Mouse (Mus musculus) kidney, postnatal 0 days (tissue): Measurements from ENCODE around the gene H2-D1. TPM values are rescaled to one million over a fixed set of nuclear protein-coding genes. Genes with fewer than 3 reads are reported as not detected.
A peak's percentile ranks its signal among the peaks of the same experiment; 100 is the strongest.

Experiments used
- ATAC-seq: fragments of 200-750 bp; cut with Nextera tagmentation; replicated peaks from 2 replicates; pipeline ENCODE4 v1.8.0; 2017; ENCODE audit warnings: low read depth, moderate number of reproducible peaks, moderate TSS enrichment, moderate library complexity; ENCODE audit not compliant: low FRiP score
- DNase-seq: peaks from one replicate; pipeline ENCODE4 v3.0.0-alpha.2; 2016; ENCODE audit warnings: low spot score
- H3K27ac ChIP-seq: fragments of 300-500 bp; sonication (generic); 2 replicates; pipeline ENCODE4 v1.5.1; 2014; ENCODE audit warnings: mild to moderate bottlenecking
- H3K27me3 ChIP-seq: fragments of 300-500 bp; sonication (generic); 2 replicates; pipeline ENCODE4 v1.6.1; 2014; ENCODE audit warnings: low read length, mixed read lengths; ENCODE audit not compliant: insufficient read depth
- H3K36me3 ChIP-seq: fragments of 300-500 bp; sonication (generic); 2 replicates; pipeline ENCODE4 v1.6.1; 2014; ENCODE audit warnings: low read length, mixed read lengths; ENCODE audit not compliant: insufficient read depth
- H3K4me1 ChIP-seq: fragments of 300-500 bp; sonication (generic); replicated peaks from 2 replicates; pipeline ENCODE4 v1.6.1; 2014; ENCODE audit warnings: antibody characterized with exemption, low read length, mixed read lengths; ENCODE audit not compliant: insufficient read depth
- H3K4me2 ChIP-seq: fragments of 300-500 bp; sonication (generic); 2 replicates; pipeline ENCODE4 v1.6.1; 2014; ENCODE audit warnings: mild to moderate bottlenecking, low read length, moderate library complexity, mixed read lengths
- H3K4me3 ChIP-seq: fragments of 300-500 bp; sonication (generic); replicated peaks from 2 replicates; pipeline ENCODE4 v1.5.1; 2014; ENCODE audit warnings: low read depth, low read length
- H3K9ac ChIP-seq: fragments of 300-500 bp; sonication (generic); 2 replicates; pipeline ENCODE4 v1.6.1; 2014; ENCODE audit warnings: low read depth, low read length
- H3K9me3 ChIP-seq: fragments of 300-500 bp; sonication (generic); replicated peaks from 2 replicates; pipeline ENCODE4 v1.6.1; 2016; ENCODE audit warnings: low read length, inconsistent platforms, mixed read lengths
- CTCF ChIP-seq: IDR thresholded peaks from 2 replicates; pipeline ENCODE4 v1.5.1; 2016; ENCODE audit warnings: antibody characterized with exemption, low read depth, mild to moderate bottlenecking, moderate library complexity
- WGBS: fragments of 180-500 bp; shearing (Covaris S2); extraction: QIAGEN DNeasy Blood & Tissue Kit; methylation state at CpG from one replicate; pipeline ENCODE4 v1.1.7; 2014; 5-methylcytosine and 5-hydroxymethylcytosine counted together
- polyA plus RNA-seq: library from polyadenylated mRNA; unstranded; fragments of >200 nt; fragmentation: Nextera tagmentation; extraction: Ambion mirVana; gene quantifications from 2 replicates; pipeline ENCODE4 v1.2.1, GENCODE M21; 2015

Gene H2-D1
- polyA plus RNA-seq, 1 experiment from 2014 or later: 111 TPM

DNA sequence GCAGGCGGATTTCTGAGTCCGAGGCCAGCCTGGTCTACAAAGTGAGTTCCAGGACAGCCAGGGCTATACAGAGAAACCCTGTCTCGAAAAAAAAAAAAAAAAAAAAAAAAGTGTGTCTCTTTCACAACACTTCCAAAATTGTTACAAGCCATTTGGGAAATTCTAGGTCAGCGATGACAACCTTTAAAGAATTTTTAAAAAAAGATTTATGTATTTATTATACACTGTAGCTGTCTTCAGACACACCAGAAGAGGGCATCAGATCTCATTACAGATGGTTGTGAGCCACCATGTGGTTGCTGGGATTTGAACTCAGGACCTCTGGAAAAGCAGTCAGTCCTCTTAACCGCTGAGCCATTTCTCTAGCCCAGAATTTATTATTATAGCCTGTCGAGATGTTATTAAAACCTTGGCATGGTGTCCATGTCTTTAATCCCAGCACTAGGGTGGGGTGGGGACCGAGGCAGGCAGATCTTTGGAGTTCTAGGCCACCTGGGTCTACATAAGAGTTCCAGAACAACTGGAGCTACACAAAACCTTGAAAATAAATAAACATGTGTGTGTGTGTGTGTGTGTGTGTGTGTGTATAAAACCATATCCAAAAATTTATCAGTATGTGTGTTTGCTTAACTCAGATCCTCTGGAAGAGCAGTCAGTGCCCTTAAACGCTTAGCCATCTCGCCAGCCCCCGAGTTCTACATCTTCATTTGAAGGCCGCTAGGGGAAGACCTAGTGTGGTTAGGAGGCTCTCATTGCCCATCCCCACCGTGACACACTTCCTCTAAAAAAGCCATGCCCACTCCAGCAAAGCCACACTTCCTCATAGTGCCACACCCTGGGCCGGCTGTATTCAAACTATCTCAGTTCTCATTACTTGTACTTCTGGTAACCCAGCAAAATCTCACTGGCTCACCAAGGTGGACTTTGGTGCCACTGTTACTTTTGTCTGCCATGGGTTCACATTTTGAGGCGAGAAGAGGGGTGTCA is 3.7 kb upstream of the H2-D1 start:
- H3K9me3 ChIP-seq: no peaks in the 10 kb centered on the region
- peaks cover 2% of the 10 kb centered on the region; the same call in 1 of the 2 replicates for H3K36me3 ChIP-seq
- DNase-seq: no peak
- WGBS: 63% methylated on average over 11 of the region's 14 CpGs
- ATAC-seq: no peak
- no peaks in the 10 kb centered on the region for H3K4me1 ChIP-seq
- no peak overlapping the region for H3K9ac ChIP-seq
- H3K27ac ChIP-seq: no peak overlapping the region
- TF ChIP-seq CTCF: no peak
- no peak overlapping the region for H3K4me3 ChIP-seq
- H3K27me3 ChIP-seq: no peaks in the 10 kb centered on the region
- H3K4me2 ChIP-seq: no peak overlapping the region

DNA sequence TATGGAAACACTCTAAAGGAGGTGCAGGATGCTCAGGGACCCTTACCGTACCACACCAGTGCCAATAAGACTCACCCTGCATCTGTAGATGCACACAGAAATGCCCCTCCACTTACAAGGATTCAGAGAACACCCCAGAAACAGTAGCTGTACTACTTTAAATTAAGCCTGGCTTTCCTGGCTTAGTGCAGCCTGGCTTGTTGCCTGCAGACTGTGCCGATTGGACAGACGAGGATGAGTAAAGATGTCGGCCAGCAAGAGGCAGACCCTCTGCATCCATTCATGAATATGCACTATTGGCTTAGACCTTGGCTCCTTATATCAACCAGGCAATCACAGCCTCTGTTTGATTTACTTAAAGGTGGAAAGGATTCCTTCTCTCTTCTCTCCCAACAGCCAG is 2.9 kb upstream of the H2-D1 start:
- WGBS: 79% methylated on average over 4 of the region's 4 CpGs
- Histone ChIP-seq H3K27ac (no peak overlapping the region), H3K4me2 (no peak overlapping the region), H3K4me1 (no peaks in the 10 kb centered on the region), H3K9ac (no peak overlapping the region), H3K36me3 (no peaks in the 10 kb centered on the region), H3K9me3 (no peaks in the 10 kb centered on the region), H3K27me3 (no peaks in the 10 kb centered on the region), H3K4me3 (no peak overlapping the region)
- TF ChIP-seq CTCF: no peak
- ATAC-seq: no peak
- DNase-seq: no peak

DNA sequence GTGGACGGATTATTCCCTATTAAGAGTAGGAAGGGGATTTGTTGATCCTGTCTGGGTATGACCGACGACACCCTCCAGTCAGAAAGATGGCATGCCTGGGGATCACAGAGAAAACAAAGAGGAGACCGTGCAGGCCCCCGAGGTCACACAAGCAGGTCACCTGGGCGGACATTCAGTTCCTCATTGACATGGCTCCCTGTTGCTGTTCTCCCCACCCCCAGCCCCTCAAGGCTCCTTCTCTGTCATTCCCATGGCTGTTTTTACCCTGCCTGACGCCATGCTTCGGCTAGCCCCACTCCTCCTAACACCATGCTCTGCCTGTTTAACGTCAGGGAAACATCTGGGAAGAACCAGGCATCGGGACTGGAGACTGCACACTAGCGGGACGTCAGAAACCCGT is 879 bp upstream of the H2-D1 start:
- Histone ChIP-seq H3K4me2 (no peak overlapping the region), H3K9me3 (no peaks in the 10 kb centered on the region), H3K4me1 (no peaks in the 10 kb centered on the region), H3K27me3 (no peaks in the 10 kb centered on the region), H3K9ac (no peak overlapping the region), H3K36me3 (no peaks in the 10 kb centered on the region), H3K4me3 (no peak overlapping the region), H3K27ac (no peak overlapping the region)
- no peak for DNase-seq
- no peak for TF ChIP-seq CTCF
- no peak for ATAC-seq
- WGBS: 73% methylated on average over 13 of the region's 13 CpGs

DNA sequence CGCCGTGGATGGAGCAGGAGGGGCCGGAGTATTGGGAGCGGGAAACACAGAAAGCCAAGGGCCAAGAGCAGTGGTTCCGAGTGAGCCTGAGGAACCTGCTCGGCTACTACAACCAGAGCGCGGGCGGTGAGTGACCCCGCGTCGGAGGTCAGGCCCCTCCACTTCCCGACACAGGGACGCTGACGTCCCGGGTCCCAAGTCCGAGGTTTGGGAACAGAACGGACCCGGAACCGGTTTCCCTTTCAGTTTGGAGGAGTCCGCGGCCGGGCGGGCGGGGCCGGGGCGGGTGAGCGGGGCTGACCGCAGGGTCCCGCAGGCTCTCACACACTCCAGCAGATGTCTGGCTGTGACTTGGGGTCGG is 973 bp downstream of the H2-D1 start:
- TF ChIP-seq CTCF: no peak
- Histone ChIP-seq H3K36me3 (no peaks in the 10 kb centered on the region), H3K27ac (no peak overlapping the region), H3K9me3 (no peaks in the 10 kb centered on the region), H3K4me3 (peak overlapping the region; percentile 66), H3K27me3 (no peaks in the 10 kb centered on the region), H3K4me2 (peak overlapping the region; percentile 99), H3K9ac (peak overlapping the region; percentile 69), H3K4me1 (no peaks in the 10 kb centered on the region)
- ATAC-seq (peak; percentile 18; the same call in 1 of the 2 replicates), DNase-seq (no peak)
- 3% methylated on average over 31 of the region's 31 CpGs for WGBS

DNA sequence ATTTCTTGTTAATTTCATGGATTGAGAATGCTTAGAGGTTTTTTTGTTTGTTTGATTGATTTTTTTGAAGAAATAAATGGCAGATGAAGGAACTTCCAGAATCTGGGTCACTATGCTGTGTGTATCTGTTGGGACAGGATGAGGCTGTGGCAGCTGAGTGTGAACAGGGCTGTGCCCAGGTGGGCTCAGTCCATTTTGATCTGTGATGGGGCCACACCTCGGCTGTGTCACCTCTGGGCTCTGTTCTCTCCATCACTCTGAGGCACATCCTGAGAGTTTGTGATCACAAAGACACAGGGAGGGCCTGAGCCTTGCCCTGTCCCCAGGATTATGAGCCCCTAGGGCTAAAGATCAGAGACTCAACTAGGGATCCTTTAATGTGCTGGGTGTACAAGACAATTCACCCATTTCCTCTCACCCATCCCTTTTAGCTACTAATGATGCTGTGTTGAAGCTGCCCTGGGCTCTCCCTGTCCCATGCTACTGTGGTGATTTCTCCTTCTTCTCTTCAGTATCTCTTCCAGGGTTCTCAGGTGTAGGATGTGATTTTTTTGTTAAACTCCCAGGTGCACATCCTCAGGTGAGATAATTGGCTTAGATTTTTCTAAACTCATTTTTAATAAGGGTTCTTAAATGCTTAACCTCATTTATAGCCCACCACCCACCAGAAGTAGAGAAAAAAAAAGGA is 5.0 kb downstream of the H2-D1 start:
- no peak for TF ChIP-seq CTCF
- 69% methylated on average over 1 of the region's 1 CpGs for WGBS
- H3K4me2 ChIP-seq: no peak overlapping the region
- no peaks in the 10 kb centered on the region for H3K36me3 ChIP-seq
- no peaks in the 10 kb centered on the region for H3K27me3 ChIP-seq
- no peak overlapping the region for H3K27ac ChIP-seq
- ATAC-seq (no peak), DNase-seq (no peak)
- H3K4me3 ChIP-seq: no peak overlapping the region
- H3K9me3 ChIP-seq: no peaks in the 10 kb centered on the region
- no peaks in the 10 kb centered on the region for H3K4me1 ChIP-seq
- H3K9ac ChIP-seq: no peak overlapping the region

DNA sequence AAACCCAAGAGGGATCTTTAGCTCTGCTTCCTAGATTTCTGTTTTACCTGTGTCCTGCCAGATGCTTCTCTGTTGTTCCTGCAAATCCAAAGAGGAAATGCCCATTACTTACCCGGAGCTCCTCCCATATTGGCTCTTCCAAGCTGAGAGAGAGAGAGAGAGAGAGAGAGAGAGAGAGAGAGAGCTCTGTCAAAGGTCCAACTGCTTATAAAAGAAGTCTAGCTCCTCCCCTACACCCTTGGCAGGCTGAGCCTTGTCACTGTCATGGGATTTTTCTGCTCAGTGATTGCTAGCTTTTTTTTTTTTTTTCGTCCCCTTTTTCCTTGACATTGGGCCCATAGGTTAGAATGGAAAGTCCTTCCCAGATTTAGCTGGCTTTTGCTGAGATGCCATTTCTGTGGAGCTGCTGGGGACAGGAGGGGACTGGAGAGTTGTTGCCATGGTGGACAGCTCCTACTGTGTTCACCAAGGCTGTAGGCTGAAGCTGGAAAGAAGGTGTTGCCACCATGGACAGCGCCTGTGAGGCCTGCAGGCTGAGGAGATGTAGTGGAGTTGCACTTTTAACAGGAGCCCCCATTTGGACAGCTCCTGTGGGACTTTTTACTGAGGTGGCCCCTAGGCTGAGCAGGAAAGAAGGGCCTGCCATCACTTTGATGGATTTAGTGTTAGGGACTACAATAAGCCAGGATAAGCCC is 7.3 kb downstream of the H2-D1 start:
- no peak overlapping the region for H3K4me3 ChIP-seq
- peak; percentile 78 for DNase-seq
- no peaks in the 10 kb centered on the region for H3K4me1 ChIP-seq
- no peak overlapping the region for H3K4me2 ChIP-seq
- no peak for TF ChIP-seq CTCF
- H3K27me3 ChIP-seq: no peaks in the 10 kb centered on the region
- H3K9me3 ChIP-seq: no peaks in the 10 kb centered on the region
- no peak overlapping the region for H3K27ac ChIP-seq
- H3K36me3 ChIP-seq: no peaks in the 10 kb centered on the region
- H3K9ac ChIP-seq: no peak overlapping the region
- WGBS: 40% methylated on average over 3 of the region's 3 CpGs
- 0 out of 2 replicates have a peak, but pooled peaks have one; percentile 40 for ATAC-seq
